ENCODE assay signal across 7 mouse cellular contexts in the genomic region with DNA sequence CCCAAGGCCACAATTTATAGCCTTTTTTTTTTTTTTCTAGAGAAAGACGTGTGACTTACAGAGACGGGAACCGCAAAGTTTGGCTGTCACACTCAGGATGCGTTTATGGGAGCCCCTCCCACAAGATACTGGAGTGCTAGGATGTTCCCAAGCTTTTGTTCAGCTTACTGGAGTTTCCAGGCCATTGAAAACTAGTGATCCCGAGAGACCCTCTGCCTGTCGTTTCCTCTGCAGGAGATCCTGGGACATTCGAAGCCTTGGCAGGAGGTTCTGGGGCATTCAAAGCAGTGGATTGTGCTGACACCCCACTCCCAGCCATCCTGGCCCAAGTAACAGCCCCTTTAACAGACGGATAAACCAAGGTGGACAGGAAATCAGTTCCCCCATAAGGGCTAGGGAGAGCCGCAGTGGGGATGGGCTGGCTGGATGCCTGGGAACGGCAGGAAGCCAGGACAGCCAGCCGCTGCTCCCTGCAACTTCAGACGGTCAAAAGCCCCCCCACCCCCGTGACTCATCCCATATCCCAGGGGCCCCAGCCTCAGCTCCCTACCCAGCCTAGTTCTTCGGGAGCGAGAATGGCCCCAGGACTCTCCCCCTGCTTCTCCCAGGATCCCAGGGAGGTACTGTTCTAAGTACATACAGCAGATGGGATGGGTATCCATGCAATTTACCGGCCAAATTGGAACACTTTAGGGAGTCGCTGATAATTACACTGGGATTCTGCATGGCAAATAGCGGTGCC. TPM values are rescaled to one million over a fixed set of nuclear protein-coding genes. Genes with fewer than 3 reads are reported as not detected.
DNase-seq lines count a peak whose midpoint lies in the region; ATAC-seq lines count a peak whose summit lies in the region.

No protein-coding gene starts in this region.

- peak overlapping the region; percentile 80 for H3K27ac ChIP-seq in intestine, embryonic 15.5 days

- peak; percentile 37 for ATAC-seq in intestine, embryonic 15.5 days
- ATAC-seq in megakaryocyte-erythroid progenitor cell, adult 5-6 weeks (replicated peaks; ENCODE audit: low FRiP score, low TSS enrichment, poor library complexity, severe bottlenecking) = no peak

- H3K9me3 ChIP-seq in intestine, embryonic 15.5 days = no peaks in the 10 kb centered on the region

- peak; percentile 30 for DNase-seq in adrenal gland, postnatal 25 days
- peak; percentile 36 for DNase-seq in cerebellum, adult 9-10 months
- peak; percentile 55 to 68 for DNase-seq in gastrocnemius, postnatal 4 days (ENCODE audit: low spot score in 2 of 2)
- peak; percentile 63 for DNase-seq in lung, postnatal 14 days
- DNase-seq in urinary bladder, adult 2 months (ENCODE audit: low spot score) = no peak

- WGBS in intestine, embryonic 15.5 days = 16% methylated on average over 18 of the region's 18 CpGs

- 0 out of 2 replicates have a peak overlapping the region, but pooled peaks have one; percentile 20 for H3K9ac ChIP-seq in intestine, embryonic 15.5 days

- H3K4me3 ChIP-seq in intestine, embryonic 15.5 days (replicated peaks) = peak overlapping the region; percentile 23

- peaks cover 28% of the 10 kb centered on the region for H3K4me1 ChIP-seq in intestine, embryonic 15.5 days (replicated peaks)

- no peaks in the 10 kb centered on the region for H3K36me3 ChIP-seq in intestine, embryonic 15.5 days

- peak overlapping the region; percentile 63 for H3K4me2 ChIP-seq in intestine, embryonic 15.5 days (replicated peaks)

- H3K27me3 ChIP-seq in intestine, embryonic 15.5 days (replicated peaks) = no peaks in the 10 kb centered on the region

RNA-seq across cellular contexts. Expression of a gene that starts 33.3 kb away (rescaled TPM):
- total RNA-seq in adrenal gland, postnatal 25 days (2021) = 33.4 and 33.5 TPM in 2 replicates
- total RNA-seq in gastrocnemius, postnatal 4 days (2021) = 100 to 1,000 TPM in 1 of 2 experiments, 10 to 100 TPM in 1; 81.0 to 130 TPM
- polyA plus RNA-seq in intestine, embryonic 15.5 days (2015; fragmentation: Nextera tagmentation; extraction: Ambion mirVana) = 83.4 and 90.2 TPM in 2 replicates
- total RNA-seq in megakaryocyte-erythroid progenitor cell, adult 5-6 weeks (2014; fragmentation: Nextera tagmentation) = 10.2 and 19.6 TPM in 2 replicates
- 7.1 and 8.0 TPM in 2 replicates for total RNA-seq in megakaryocyte-erythroid progenitor cell, adult 5-6 weeks (2017)
- polyA plus RNA-seq in urinary bladder, adult 2 months (2012; rRNA removed) = 218 and 272 TPM in 2 replicates

RNA-seq across cellular contexts. Expression of a gene that starts 49.5 kb away (rescaled TPM):
- total RNA-seq in adrenal gland, postnatal 25 days (2021) = 1.3 and 2.4 TPM in 2 replicates
- total RNA-seq in gastrocnemius, postnatal 4 days (2021) = 1 to 10 TPM; 4.2 to 5.4 TPM
- 2.5 and 2.6 TPM in 2 replicates for polyA plus RNA-seq in intestine, embryonic 15.5 days (2015; fragmentation: Nextera tagmentation; extraction: Ambion mirVana)
- total RNA-seq in megakaryocyte-erythroid progenitor cell, adult 5-6 weeks (2014; fragmentation: Nextera tagmentation) = not detected in 2 replicates
- not detected in 2 replicates for total RNA-seq in megakaryocyte-erythroid progenitor cell, adult 5-6 weeks (2017)
- 1.9 and 2.5 TPM in 2 replicates for polyA plus RNA-seq in urinary bladder, adult 2 months (2012; rRNA removed)
